Mouse (Mus musculus) embryonic fibroblast, embryonic 13.5 days (primary cell): ENCODE measurements around the gene Kcnq1. TPM values are rescaled to one million over a fixed set of nuclear protein-coding genes. Genes with fewer than 3 reads are reported as not detected.

ENCODE experiments used
- H3K27ac ChIP-seq: 2 replicates; pipeline ENCODE4 v1.5.1; 2012; ENCODE audit warnings: low read length, control low read depth, inconsistent platforms; ENCODE audit not compliant: insufficient read depth
- H3K4me1 ChIP-seq: 2 replicates; pipeline ENCODE4 v1.6.1; 2011; ENCODE audit warnings: low read length; ENCODE audit not compliant: control insufficient read depth, insufficient read depth
- H3K4me3 ChIP-seq: 2 replicates; pipeline ENCODE4 v1.5.1; 2011; ENCODE audit warnings: mild to moderate bottlenecking, control low read depth, low read length; ENCODE audit not compliant: insufficient read depth
- CTCF ChIP-seq: IDR thresholded peaks from 2 replicates; pipeline ENCODE4 v1.5.1; 2011; ENCODE audit warnings: mild to moderate bottlenecking, control low read depth, low read length, moderate library complexity, borderline replicate concordance; ENCODE audit not compliant: insufficient read depth
- POLR2A ChIP-seq: IDR thresholded peaks from 2 replicates; pipeline ENCODE4 v1.6.1; 2011; ENCODE audit warnings: low read depth, mild to moderate bottlenecking, control low read depth, low read length, moderate library complexity
- polyA plus RNA-seq: library from polyadenylated mRNA; stranded (reverse); fragments of >200 nt; gene quantifications from 2 replicates; pipeline ENCODE4 v1.2.4, GENCODE M21; 2011; ENCODE audit warnings: low read depth; ENCODE audit not compliant: missing spikeins, insufficient read length

The Kcnq1 gene
- polyA plus RNA-seq, 1 experiment: not detected

- TF ChIP-seq POLR2A (no peak), CTCF (no peak)
- Histone ChIP-seq H3K27ac (no peak overlapping the region), H3K4me3 (no peak overlapping the region)
Measured at GRCm38 (mm10) chr7:143340601-143341281, 234.6 kb downstream of the Kcnq1 start.

DNA sequence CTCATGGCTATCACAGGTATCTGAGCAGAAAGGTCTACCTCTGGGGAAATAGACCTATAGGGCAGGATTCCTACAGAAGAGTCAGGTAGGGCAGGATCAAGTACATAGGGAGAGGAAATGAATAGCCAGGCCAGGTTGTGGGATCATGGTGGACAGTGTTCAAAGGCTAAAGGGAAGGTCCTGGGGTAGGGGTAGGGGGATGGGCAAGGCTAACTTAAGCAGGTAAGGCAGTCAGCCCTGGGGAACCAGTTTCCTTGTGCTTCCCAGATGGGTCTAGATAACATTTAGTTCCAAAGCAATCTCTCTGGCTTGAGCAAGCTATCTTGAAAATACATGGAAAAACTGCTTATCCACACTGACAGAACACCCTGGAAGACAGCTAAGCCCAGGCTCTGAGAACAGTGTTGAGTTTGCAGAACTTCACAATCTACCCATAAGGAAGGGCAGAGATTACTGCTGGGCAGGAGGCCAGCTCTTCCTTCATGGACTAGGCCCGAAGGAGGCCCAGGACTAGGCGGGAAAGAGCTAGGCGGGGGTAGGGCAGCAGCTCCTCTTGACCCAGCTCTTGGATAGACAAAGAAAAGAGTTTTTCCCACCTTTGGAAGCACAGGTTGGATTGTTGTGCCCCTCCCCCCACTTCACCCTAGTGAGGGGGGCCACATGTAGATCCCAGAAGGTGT, 235.3 kb downstream of the Kcnq1 start:
- no peak for TF ChIP-seq POLR2A
- no peak for TF ChIP-seq CTCF
- H3K4me1 ChIP-seq: no peaks in the 10 kb centered on the region
- H3K4me3 ChIP-seq: no peak overlapping the region
- no peak overlapping the region for H3K27ac ChIP-seq

More at GRCm38 (mm10) chr7:143340601-143341281, 234.6 kb downstream of the Kcnq1 start:
- no peaks in the 10 kb centered on the region for H3K4me1 ChIP-seq

- TF ChIP-seq POLR2A (no peak), CTCF (no peak)
- no peak overlapping the region for H3K27ac ChIP-seq
- H3K4me1 ChIP-seq: 0 out of 2 replicates have a peak, but pooled peaks cover 2% of the 10 kb centered on the region
- H3K4me3 ChIP-seq: no peak overlapping the region
Measured at GRCm38 (mm10) chr7:143343781-143344306, 237.7 kb downstream of the Kcnq1 start.

GRCm38 (mm10) chr7:143349287-143349686, 243.1 kb downstream of the Kcnq1 start:
- Histone ChIP-seq H3K4me3 (no peak overlapping the region), H3K4me1 (peaks cover 11% of the 10 kb centered on the region; the same call in 1 of the 2 replicates), H3K27ac (no peak overlapping the region)
- TF ChIP-seq POLR2A (no peak), CTCF (no peak)

DNA sequence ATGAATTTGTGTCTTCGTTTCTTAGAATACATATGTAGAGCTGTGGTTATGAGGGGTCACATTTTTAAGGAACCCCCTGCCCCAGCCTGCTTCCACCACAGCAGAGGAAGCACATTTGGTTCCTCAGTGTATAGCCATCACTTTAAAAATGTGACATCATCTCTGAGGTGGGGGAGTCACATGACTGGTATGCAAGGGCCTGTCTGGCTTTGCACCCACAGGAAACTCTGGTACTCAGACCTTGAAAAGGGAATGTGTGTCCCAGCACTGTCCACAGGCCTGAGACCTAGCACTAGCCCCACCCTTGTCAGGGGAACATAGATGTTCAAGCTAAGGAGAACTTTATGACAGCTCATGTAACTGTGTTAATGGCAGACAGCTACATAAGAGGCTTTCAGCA, 243.7 kb downstream of the Kcnq1 start:
- Histone ChIP-seq H3K27ac (no peak overlapping the region), H3K4me3 (no peak overlapping the region), H3K4me1 (peaks cover 11% of the 10 kb centered on the region; the same call in 1 of the 2 replicates)
- no peak for TF ChIP-seq CTCF
- TF ChIP-seq POLR2A: no peak

DNA sequence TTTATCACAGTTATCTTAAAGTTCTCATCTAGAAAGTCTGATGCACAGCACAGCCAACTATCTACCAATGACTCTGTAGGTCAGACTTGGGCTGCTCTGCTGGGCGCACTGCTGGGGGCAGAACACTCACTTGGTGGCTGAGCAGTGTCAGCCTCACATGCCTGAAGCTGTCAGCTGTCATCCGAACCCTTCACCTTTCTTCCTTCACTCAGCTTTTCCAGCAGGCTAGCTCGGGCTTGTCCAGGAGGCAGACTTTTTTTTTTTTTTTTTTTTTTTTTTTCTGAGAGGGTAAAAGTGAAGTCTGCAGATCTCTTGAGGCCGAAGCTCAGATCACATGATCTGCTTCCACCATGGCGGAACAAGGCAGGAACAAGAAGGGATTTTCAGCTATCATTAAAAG, 249.7 kb downstream of the Kcnq1 start:
- Histone ChIP-seq H3K4me1 (no peaks in the 10 kb centered on the region), H3K4me3 (no peak overlapping the region), H3K27ac (no peak overlapping the region)
- TF ChIP-seq POLR2A (no peak), CTCF (no peak)

DNA sequence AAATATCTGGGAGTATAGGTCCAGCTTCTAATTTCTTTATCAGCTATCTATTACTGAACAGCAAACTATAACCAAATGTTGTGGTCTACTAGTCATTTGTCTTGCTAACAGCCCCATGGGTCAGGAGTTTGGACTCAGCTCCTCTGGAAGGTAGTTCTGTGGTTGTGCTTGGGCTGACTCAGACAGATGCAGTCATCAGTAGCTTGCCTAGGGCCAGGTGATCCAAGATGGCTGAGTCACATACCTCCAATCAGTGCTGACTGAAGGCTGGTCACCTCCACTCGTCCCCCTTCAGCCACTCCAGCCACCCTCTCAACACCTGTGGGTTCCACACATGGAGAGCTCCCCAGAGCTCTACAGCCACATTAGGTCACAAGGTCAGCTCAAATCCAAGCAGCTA, 250.9 kb downstream of the Kcnq1 start:
- Histone ChIP-seq H3K4me1 (no peaks in the 10 kb centered on the region), H3K27ac (no peak overlapping the region), H3K4me3 (no peak overlapping the region)
- TF ChIP-seq CTCF: no peak
- no peak for TF ChIP-seq POLR2A

DNA sequence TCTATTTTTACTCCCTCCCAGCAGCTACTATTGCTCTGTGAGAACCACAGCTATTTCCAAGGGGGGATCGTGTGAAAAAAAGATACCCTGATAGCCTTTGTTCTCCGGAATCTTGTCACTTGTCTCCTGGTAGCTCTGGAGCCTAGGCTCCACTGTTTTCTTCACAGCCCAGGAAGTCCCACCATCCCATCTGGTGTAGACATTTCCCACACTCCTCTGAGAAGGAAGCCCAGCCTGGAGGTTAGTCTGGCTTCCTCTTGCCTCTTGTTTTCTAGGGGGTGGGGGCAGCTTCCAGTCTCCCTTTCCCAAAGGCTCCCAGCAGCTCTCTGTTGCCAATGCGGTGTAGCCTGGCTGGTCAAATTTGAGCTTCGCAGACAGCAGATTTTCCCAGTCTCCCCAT, 251.7 kb downstream of the Kcnq1 start:
- H3K4me3 ChIP-seq: no peak overlapping the region
- H3K27ac ChIP-seq: no peak overlapping the region
- no peak for TF ChIP-seq CTCF
- TF ChIP-seq POLR2A: no peak
- H3K4me1 ChIP-seq: no peaks in the 10 kb centered on the region

DNA sequence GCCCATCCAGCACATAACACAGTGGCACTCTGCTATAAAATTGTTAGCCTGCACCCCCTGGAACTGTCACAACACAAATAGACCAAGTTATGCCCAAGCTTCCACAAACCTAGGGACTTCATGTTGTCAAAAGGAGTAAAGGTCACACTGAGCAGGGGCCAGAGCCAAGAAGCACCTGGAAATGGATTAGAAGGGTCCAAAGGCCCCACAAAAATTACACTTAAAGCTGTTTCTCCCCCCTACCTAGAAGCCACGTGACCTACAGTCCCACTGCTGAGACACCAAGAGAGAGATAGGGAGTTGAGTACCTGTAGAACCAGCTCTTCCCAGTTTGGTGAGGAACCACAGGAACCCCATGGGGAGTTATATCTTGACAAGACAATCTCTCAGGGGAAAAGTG, 253.6 kb downstream of the Kcnq1 start:
- no peak for TF ChIP-seq CTCF
- TF ChIP-seq POLR2A: no peak
- Histone ChIP-seq H3K27ac (no peak overlapping the region), H3K4me1 (no peaks in the 10 kb centered on the region), H3K4me3 (no peak overlapping the region)

DNA sequence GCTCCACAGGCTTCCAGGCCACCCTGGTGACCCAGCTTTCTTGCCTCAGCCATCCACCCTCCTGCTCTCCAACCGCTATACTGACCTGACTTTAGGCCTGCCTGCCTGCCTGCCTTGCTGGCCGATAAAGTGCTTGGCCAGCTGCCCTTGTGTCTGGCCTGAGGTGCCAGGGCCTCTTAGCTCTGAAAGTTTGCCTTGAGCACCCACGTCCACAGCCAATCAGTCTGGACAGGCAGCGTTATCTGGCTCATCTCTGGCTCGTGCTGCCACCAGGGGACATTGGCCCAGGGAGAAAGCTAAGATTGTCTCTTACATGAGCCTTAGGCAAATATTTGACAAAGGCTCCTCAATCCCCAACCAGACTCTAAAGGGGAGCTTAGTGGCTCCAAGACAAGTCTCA, 254.6 kb downstream of the Kcnq1 start:
- no peak overlapping the region for H3K4me3 ChIP-seq
- no peaks in the 10 kb centered on the region for H3K4me1 ChIP-seq
- no peak for TF ChIP-seq CTCF
- no peak for TF ChIP-seq POLR2A
- H3K27ac ChIP-seq: no peak overlapping the region

GRCm38 (mm10) chr7:143364092-143364832, 258.1 kb downstream of the Kcnq1 start:
- Histone ChIP-seq H3K4me3 (no peak overlapping the region), H3K27ac (no peak overlapping the region), H3K4me1 (no peaks in the 10 kb centered on the region)
- no peak for TF ChIP-seq POLR2A
- no peak for TF ChIP-seq CTCF
